Mouse (Mus musculus) urinary bladder, postnatal 36 days (tissue): ENCODE measurements around the gene Pou5f1.

Source experiments
- DNase-seq, 2 experiments: peaks; one replicate each; pipeline ENCODE4 v3.0.0; 2022; ENCODE audit warnings: low spot score in 2 of 2, mixed read lengths in 1 of 2

Pou5f1 gene

GRCm38 (mm10) chr17:35550143-35550494 is 44.3 kb downstream of the Pou5f1 start:
- DNase-seq = no peak

DNA sequence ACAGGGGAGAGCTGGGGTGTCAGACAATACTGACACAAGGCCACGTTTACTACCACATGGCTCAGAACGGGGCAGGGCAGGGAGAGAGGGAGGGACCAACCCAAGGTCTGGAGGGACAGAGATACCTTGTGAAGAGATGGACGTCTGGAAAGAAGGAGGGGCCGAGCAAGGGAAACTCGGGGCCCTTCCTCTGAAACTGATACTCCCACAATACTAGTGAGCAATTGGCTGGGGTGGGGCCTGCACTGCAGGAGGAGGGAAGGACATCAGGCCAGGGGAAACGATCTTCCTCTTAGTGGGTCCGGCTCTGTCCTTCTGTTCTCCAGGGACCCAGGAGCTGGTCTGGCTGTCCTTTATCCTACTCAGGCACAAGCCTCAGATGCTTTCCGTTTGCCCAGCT is 45.1 kb downstream of the Pou5f1 start:
- no peak for DNase-seq

DNA sequence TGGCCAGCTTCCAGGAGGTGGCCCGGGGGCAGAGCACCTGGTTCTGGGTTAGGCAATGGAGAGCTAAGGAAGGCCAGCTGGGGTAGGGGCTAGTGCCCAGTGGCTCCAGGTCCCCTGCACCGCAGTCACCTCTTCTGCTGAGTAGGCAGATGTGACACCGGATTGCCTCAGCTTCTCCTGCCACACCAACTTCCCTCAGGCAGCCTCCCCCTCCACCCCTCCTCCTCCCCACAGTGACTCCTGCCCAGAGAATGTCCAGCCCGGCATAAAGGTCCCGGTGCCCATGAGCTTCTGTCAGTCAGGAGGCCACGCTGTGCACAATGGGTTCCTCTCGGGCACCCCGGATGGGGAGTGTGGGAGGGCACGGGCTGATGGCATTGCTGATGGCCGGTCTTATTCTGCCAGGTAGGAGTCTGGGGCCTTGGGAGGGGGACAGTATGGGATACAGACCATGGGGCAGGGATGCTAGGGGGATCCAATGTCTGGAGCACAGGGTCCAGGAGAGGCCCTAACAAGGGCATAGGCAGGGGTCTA is 46.1 kb downstream of the Pou5f1 start, which contains the start of gene Cdsn:
Gene Cdsn (plus strand): TSS at position 248 of the 534 bp plus-strand sequence.
- DNase-seq = no peak

DNA sequence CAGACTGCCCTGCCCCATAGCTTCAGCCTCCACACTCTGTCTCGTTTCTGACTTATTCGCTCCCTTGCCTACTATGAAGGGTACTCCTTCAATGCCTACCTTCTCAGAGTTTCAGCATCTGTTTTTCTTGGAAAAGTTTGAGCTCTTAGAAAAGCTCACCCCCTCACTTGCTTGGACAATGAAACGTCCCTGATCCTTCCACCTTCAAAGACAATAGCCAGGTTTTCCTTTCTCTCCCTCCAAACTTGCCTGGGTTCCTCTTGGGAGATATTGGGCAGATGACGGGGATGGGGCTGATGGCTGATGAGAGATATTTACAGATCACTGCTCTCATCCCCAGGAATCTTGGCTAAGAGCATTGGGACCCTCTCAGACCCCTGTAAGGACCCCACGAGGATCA is 48.5 kb downstream of the Pou5f1 start:
- no peak for DNase-seq

DNA sequence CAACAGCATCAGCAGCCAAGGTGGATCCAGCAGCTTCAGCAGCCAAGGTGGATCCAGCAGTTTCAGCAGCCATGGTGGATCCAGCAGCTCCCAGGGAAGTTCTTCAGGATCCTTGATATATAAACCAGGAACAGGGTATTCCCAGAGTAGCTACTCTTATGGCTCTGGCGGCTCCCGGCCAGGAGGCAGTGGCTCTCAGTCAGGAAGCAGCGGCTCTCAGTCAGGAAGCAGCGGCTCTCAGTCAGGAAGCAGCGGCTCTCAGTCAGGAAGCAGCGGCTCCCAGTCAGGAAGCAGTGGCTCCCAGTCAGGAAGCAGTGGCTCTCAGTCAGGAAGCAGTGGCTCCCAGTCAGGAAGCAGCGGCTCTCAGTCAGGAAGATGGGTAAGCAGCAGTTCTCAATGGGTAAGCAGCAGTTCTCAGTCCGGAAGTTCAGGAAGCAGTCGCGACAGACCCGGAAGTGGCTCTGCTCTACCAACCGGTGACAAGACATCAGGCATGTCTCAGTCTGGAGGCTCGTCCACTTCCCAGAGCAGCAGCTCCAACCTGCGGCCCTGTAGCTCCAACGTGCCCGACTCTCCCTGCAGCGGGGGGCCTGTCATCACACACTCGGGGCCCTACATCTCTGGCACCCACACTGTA is 49.1 kb downstream of the Pou5f1 start:
- no peak for DNase-seq

- no peak for DNase-seq
Measured at GRCm38 (mm10) chr17:35556186-35556765, 50.5 kb downstream of the Pou5f1 start.

DNA sequence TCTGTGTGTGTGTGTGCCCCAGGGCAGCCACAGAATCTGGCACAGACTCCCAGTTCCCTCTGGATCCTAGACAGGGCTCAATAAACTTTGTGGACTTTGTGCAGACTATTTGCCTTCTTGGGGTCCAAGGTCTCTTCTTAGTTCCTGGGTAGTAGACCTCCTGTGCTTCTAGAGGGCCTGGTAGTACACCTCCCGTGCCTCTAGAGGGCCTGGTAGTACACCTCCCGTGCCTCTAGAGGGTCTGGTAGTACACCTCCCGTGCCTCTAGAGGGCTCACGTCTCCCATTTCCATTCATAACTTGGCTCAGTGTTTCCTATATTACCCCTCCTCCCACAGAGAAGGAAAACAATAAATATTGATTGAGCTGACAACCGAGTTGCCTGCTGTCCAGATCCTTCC is 51.0 kb downstream of the Pou5f1 start:
- peak; percentile 26 to 55 for DNase-seq

GRCm38 (mm10) chr17:35557351-35557750 is 51.5 kb downstream of the Pou5f1 start:
- peak in 1 of 2 experiments; percentile 26 for DNase-seq

GRCm38 (mm10) chr17:35558216-35558615 is 52.4 kb downstream of the Pou5f1 start:
- no peak for DNase-seq
